Mouse (Mus musculus) liver, embryonic 12.5 days (tissue): ENCODE results near the gene Gal3st2c. TPM values are rescaled to one million over a fixed set of nuclear protein-coding genes. Genes with fewer than 3 reads are reported as not detected.
"Not testable (repeated sequence)": the region's sequence is repeated elsewhere in the genome, so short reads cannot be mapped to it uniquely, and the experiment has no call there.

Source experiments
- ATAC-seq: fragments of 200-750 bp; cut with Nextera tagmentation; 2 replicates; pipeline ENCODE4 v1.8.0; 2017; ENCODE audit warnings: moderate number of reproducible peaks, mild to moderate bottlenecking, moderate library complexity
- H3K27ac ChIP-seq: fragments of 300-500 bp; sonication (generic); 2 replicates; pipeline ENCODE4 v1.5.1; 2016; ENCODE audit warnings: mild to moderate bottlenecking
- H3K27me3 ChIP-seq: fragments of 300-500 bp; sonication (generic); replicated peaks from 2 replicates; pipeline ENCODE4 v1.6.1; 2016; ENCODE audit warnings: mild to moderate bottlenecking, moderate library complexity
- H3K36me3 ChIP-seq: fragments of 300-500 bp; sonication (generic); 2 replicates; pipeline ENCODE4 v1.6.1; 2016; ENCODE audit warnings: mild to moderate bottlenecking, moderate library complexity
- H3K4me1 ChIP-seq: fragments of 300-500 bp; sonication (generic); 2 replicates; pipeline ENCODE4 v1.6.1; 2016
- H3K4me2 ChIP-seq: fragments of 300-500 bp; sonication (generic); 2 replicates; pipeline ENCODE4 v1.6.1; 2016; ENCODE audit warnings: mild to moderate bottlenecking, moderate library complexity
- H3K4me3 ChIP-seq: fragments of 300-500 bp; sonication (generic); 2 replicates; pipeline ENCODE4 v1.5.1; 2016; ENCODE audit warnings: mild to moderate bottlenecking, moderate library complexity
- H3K9ac ChIP-seq: fragments of 300-500 bp; sonication (generic); 2 replicates; pipeline ENCODE4 v1.6.1; 2016; ENCODE audit warnings: mild to moderate bottlenecking, moderate library complexity
- H3K9me3 ChIP-seq: fragments of 300-500 bp; sonication (generic); replicated peaks from 2 replicates; pipeline ENCODE4 v1.6.1; 2016; ENCODE audit warnings: mild to moderate bottlenecking, moderate library complexity
- WGBS: fragments of 180-500 bp; shearing (Covaris S2); methylation state at CpG from one replicate; pipeline ENCODE4 v1.1.7; 2016; ENCODE audit not compliant: insufficient replicate concordance; 5-methylcytosine and 5-hydroxymethylcytosine counted together
- polyA plus RNA-seq: library from polyadenylated mRNA; unstranded; fragments of >200 nt; fragmentation: Nextera tagmentation; extraction: Ambion mirVana; gene quantifications from 2 replicates; pipeline ENCODE4 v1.2.1, GENCODE M21; 2016

Gal3st2c gene
- polyA plus RNA-seq, 1 experiment from 2014 or later: not detected

DNA sequence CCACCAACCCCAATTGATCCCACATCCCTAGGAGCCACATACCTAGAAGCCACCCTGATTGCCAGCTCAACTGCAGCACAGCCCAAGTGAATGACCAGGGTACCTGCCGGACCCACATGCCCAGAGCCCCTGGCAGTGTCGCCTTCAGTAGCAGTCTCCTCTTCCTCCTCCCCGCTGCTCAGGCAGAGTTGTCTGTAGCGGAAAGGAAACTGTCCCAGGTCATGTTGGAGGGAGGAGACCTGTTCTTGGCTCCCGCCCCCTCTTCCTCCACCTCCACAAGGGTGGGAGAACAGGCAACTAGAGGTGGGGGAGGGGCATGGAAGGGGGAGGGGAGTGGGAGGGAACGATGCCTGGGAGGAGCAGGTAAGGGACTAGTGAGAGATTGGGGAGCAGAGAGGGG, 62.1 kb downstream of the Gal3st2c start, which contains the start of gene Pdcd1:
Pdcd1 (minus strand) TSS at position 181 of the 400 bp plus-strand sequence.
- no peaks in the 10 kb centered on the region for H3K9me3 ChIP-seq
- H3K4me1 ChIP-seq: no peaks in the 10 kb centered on the region
- no peak within 1 kb of the TSS for H3K4me3 ChIP-seq
- H3K9ac ChIP-seq: no peak within 1 kb of the TSS
- no peak for ATAC-seq
- no peak within 1 kb of the TSS for H3K27ac ChIP-seq
- H3K36me3 ChIP-seq: no peaks in the 10 kb centered on the region
- no peak within 1 kb of the TSS for H3K4me2 ChIP-seq
- H3K27me3 ChIP-seq: no peaks in the 10 kb centered on the region
- WGBS: 32% methylated on average over 6 of the region's 6 CpGs

DNA sequence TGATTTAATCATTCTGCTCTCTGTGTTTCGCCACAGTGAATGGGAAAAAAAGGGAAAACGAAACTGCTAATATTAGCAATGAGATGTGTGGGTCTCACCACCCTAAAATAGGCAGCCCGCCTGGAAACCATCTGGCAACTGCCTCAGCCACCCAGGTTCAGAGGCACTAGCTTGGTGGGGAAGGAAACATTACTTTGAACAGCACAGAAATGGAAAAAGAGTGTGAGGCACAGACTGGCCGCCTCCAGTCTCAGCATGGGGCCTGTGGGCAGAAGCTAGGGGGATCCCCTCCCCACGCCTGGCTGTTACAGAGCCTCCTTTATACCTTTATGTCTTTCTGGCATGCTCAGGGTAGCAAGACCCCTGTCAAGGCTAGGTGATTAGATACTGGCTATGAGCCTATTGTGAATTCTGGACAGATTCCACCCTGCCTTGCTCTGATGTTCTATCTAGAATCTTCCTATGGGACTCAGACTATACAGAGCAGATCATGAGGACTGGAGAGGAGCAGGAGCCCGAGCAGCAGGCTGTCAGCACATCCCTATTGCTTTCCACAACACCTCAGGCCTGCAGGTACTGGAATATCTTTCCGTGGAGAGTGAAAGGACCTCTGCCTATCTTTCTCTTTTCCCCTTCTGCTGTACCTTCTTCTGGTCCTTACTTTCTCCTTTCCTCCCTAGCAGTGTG, 63.4 kb downstream of the Gal3st2c start:
- no peak for ATAC-seq
- Histone ChIP-seq H3K9ac (no peak overlapping the region), H3K4me1 (no peaks in the 10 kb centered on the region), H3K27me3 (no peaks in the 10 kb centered on the region), H3K27ac (no peak overlapping the region), H3K4me3 (no peak overlapping the region), H3K9me3 (no peaks in the 10 kb centered on the region), H3K36me3 (no peaks in the 10 kb centered on the region), H3K4me2 (no peak overlapping the region)
- 60% methylated on average over 7 of the region's 7 CpGs for WGBS

DNA sequence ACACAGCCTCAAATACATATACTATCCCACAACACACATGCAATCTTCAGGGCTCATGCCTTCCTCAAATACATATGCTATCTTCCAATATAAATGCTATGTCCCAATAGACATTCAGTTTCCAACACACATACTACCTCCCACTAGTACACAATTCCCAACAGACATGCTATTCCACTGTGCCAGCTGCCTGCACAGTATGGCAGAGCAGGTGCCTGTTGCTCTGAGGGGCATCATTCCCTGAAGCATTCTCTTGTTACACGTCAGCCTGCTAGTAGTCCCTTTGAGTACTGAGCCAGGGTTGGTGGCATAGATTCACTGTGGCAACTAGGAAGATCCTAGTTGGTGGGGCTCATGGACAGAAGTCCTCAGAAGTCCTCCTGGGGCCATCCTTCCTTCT, 64.2 kb downstream of the Gal3st2c start:
- H3K27me3 ChIP-seq: no peaks in the 10 kb centered on the region
- no peaks in the 10 kb centered on the region for H3K9me3 ChIP-seq
- H3K4me3 ChIP-seq: no peak overlapping the region
- H3K36me3 ChIP-seq: no peaks in the 10 kb centered on the region
- ATAC-seq: no peak
- H3K9ac ChIP-seq: no peak overlapping the region
- H3K4me2 ChIP-seq: no peak overlapping the region
- WGBS: 57% methylated on average over 1 of the region's 1 CpGs
- H3K4me1 ChIP-seq: no peaks in the 10 kb centered on the region
- no peak overlapping the region for H3K27ac ChIP-seq

DNA sequence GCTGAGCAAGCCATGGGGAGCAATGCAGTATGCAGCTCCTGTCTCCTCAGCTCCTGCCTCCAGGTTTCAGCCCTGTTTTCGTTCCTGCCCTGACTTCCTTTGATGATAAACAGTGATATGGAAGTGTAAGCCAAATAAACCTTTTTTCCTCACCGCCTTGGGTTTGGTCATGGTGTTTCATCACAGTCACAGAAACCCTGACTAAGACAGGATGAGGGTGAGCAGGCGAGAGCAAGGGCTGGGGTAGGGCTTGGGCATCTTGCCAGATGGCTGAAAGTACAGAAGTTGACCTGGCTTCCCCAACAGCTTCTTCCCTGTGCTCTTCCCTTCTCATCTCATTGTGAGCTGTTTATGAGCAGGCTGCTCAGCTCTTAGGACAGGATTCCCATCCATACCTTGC, 65.7 kb downstream of the Gal3st2c start:
- no peak overlapping the region for H3K27ac ChIP-seq
- no peaks in the 10 kb centered on the region for H3K4me1 ChIP-seq
- no peaks in the 10 kb centered on the region for H3K9me3 ChIP-seq
- H3K27me3 ChIP-seq: no peaks in the 10 kb centered on the region
- H3K4me2 ChIP-seq: no peak overlapping the region
- no peak overlapping the region for H3K4me3 ChIP-seq
- no peaks in the 10 kb centered on the region for H3K36me3 ChIP-seq
- H3K9ac ChIP-seq: no peak overlapping the region
- WGBS: 33% methylated on average over 3 of the region's 3 CpGs
- ATAC-seq: no peak

DNA sequence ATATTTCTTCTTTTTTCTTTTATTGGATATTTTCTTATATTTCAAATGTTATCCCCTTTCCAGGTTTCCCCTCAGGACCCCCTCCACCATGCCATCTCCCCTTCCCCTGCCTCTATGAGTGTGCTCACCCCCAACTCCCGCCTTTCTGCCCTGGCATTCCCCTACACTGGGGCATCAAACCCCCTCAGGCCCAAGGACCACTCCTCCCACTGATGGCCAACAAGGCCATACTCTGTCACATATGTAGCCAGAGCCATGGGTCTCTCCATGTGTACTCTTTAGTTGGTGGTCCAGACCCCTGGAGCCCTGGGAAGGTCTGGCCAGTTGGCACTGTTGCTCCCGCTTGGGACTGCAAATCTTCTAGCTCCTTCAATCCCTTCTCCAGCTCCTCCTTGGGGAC, 67.1 kb downstream of the Gal3st2c start:
- no peak for ATAC-seq
- Histone ChIP-seq H3K4me1 (no peaks in the 10 kb centered on the region), H3K27ac (no peak overlapping the region), H3K9me3 (no peaks in the 10 kb centered on the region), H3K27me3 (no peaks in the 10 kb centered on the region), H3K4me2 (no peak overlapping the region), H3K36me3 (no peaks in the 10 kb centered on the region), H3K9ac (no peak overlapping the region), H3K4me3 (no peak overlapping the region)
- 73% methylated on average over 2 of the region's 2 CpGs for WGBS

DNA sequence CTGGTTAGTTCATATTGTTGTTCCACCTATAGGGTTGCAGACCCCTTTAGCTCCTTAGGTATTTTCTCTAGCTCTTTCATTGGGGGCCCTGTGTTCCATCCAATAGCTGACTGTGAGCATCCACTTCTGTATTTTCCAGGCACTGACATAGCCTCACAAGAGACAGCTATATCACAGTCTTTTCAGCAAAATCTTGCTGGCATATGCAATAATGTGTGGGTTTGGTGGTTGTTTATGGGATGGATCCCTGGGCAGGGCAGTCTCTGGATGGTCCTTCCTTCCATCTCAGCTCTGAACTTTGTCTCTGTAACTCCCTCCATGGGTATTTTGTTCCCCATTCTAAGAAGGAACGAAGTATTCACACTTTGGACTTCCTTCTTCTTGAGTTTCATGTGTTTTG, 68.0 kb downstream of the Gal3st2c start:
- not testable (repeated sequence) for H3K4me2 ChIP-seq, H3K27ac ChIP-seq, H3K9ac ChIP-seq, H3K9me3 ChIP-seq, ATAC-seq, H3K4me1 ChIP-seq, H3K36me3 ChIP-seq, H3K27me3 ChIP-seq, H3K4me3 ChIP-seq
- 15% methylated on average over 1 of the region's 1 CpGs for WGBS

Other genes starting within 250 kb of the Gal3st2c start
- gene Atg4b, start 239.0 kb upstream of the Gal3st2c start, polyA plus RNA-seq: 75.0 and 87.6 TPM in 2 replicates
- gene Thap4, start 235.6 kb upstream of the Gal3st2c start, polyA plus RNA-seq: 19.3 and 22.2 TPM in 2 replicates
- 197 and 199 TPM in 2 replicates for gene Dtymk, start 188.6 kb upstream of the Gal3st2c start, polyA plus RNA-seq
- 15.5 and 17.1 TPM in 2 replicates for gene Ing5, start 186.5 kb upstream of the Gal3st2c start, polyA plus RNA-seq
- 7.6 and 8.0 TPM in 2 replicates for gene D2hgdh, start 165.6 kb upstream of the Gal3st2c start, polyA plus RNA-seq
- not detected in 2 replicates for gene Gal3st2, start 129.2 kb upstream of the Gal3st2c start, polyA plus RNA-seq
- gene Gal3st2b, start 72.2 kb upstream of the Gal3st2c start, polyA plus RNA-seq: not detected in 2 replicates
- gene Neu4, start 29.9 kb downstream of the Gal3st2c start, polyA plus RNA-seq: not detected in 2 replicates
- gene Pdcd1, start 62.0 kb downstream of the Gal3st2c start, polyA plus RNA-seq: not detected in 2 replicates